Mouse (Mus musculus) mature B cell (primary cell): ENCODE measurements around the gene Gpr15.

Experiments
- in situ Hi-C: fragments of 300-500 bp; cut with MboI; formaldehyde crosslinking; loops from 2 replicates; pipeline ENCODE4 v1.14.3; 2019

Gpr15 gene

DNA sequence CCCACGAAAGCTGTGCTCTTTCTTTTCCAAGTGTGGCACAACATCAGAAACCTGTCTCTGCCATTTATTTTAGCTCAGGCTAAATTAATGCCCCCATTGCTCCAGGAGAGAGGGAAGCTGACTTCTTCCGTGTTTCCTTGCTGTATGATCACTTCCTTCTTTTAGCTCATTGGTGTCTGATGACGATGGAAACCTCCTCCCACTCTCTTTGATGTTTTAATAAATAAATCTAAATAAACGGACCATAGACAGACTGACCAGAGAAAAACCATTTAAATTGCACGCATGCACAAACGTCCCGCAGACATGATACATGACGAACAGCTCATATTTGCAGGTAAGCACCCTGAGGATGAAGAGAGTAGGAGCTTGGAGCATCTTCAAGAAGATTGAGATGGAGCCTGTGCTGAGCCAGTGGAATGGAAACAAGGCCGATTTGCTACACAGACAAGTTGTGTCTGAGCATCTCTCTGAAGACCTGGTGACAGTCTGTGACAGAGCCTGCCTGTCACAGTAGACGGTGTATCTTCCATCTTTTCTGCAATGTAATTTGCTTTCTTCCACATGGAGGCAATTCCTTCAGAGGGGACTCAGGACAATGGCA lies 16.4 kb downstream of the Gpr15 start:
- in situ Hi-C loops, result no loop called here

DNA sequence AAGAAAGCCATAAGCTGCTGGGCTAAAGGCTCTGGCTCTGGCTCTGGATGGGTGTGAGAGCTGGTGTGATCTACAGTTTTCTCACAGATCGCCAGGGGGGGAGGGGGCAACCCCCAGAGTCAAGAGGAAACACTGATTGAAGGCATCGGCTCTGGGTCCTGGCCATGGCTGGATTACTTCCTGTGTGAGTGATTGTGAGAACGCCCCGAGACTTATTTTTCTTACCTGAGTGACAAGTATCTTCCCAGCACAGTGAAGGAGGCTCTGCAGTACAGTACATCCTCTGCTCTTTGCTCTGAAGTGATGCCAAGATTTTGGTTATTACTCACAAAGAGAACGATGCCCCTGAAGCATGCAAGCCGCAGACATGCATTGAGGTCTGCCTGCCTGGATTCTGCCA lies 17.1 kb downstream of the Gpr15 start:
- in situ Hi-C loops, result no loop called here

DNA sequence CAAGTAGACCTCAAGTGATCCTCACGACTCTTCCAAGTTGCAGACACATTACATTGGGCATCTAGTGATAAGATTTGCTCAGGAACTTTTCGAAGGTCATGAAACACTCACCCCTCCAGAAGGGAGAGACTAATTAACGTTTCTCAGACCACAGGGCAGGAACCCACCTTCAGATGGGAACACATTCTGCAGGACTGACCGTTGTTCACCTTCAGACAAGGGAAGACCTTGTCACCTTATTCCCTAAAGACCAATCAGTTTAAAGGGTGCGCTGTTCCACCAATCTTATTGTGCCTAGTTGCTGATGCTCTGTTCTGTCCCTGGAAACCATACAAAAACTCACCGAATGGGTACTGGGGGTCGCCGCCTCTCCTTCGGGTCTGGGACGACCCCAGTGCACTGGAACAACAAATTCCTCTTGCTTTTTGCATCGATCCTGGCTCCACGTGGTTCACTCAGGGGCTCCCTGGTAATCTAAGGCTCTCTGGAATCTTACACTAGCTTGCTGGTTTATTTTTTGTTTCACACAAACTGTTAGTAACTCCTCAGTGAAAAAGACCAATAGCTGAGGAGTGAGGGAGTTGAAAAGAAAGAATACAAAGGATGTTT lies 17.9 kb downstream of the Gpr15 start:
- in situ Hi-C loops, result no loop called here

DNA sequence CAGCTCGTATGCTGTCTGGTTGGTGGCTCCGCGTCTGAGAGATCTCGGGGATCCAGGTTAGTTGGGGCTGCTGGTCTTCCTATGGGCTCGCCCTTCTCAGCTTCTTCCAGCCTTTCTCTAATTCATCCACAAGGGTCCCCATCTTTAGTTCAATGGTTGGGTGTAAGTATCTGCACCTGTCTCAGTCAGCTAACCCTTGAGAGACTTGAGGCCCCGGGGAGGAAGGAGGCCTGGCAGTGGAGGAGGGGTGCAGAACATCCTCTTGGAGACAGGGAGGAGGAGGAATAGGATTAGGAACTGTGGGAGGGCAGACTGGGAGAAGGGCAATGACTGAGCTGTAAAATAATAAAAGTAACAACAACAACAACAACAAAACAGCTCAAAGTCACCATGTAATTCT lies 18.7 kb downstream of the Gpr15 start:
- in situ Hi-C loops, result no loop called here

DNA sequence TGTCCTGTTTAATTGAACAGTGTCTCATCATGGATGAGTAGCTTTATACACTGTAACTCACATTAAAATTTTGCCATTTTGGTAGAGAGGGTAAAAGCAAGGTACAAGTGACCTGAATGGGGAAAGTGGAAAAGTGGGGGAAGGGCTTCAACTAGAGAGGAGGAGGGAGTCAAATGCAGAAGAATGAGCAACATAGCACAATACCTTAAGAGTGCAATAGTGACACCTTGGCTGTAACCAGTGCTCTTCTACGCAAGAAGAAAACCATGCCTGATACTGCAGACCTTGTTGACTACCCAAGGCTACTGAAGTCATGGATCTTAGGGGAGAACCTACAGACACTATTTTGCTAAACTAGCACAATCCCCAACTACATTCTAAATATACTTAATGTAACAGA lies 21.6 kb downstream of the Gpr15 start:
- in situ Hi-C loops, result no loop called here

DNA sequence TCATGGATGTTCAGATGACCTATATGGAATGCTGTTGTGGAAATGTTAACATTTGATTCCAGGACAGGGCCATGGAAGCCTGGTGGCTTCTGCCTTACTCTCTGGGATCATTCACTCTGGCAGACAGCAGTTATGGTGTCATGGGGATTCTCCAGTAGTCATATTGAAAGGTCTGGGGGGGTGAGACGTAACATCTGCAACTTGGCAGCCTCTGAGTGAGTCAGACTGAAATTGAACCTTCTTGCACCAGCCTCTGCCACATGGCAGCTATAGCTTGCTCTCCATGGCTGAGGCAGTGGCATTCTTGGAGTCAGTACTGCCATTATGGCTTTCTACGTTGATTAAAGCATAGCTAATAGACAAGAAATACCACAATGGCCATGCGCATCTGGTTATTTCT lies 22.1 kb downstream of the Gpr15 start:
- in situ Hi-C loops, result no loop called here

DNA sequence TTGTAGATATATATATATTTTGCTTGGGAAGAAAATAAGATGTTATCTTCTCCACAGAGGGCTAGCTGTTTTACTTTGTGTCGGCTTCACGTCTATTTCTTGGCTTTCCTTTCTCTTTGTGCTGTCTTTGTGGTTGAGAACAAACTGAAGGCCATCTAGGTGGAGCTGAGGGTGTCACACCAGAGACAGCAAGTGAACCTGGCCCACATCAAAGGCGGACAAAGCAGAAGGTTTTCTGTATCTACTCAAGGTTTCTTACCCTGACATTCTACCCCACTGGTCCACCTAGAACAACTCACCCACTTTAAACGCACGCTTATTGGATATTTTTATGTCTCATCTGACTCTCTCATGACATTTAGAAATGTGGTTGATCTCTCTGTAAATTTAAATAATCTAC lies 24.8 kb downstream of the Gpr15 start:
- in situ Hi-C loops, result no loop called here

DNA sequence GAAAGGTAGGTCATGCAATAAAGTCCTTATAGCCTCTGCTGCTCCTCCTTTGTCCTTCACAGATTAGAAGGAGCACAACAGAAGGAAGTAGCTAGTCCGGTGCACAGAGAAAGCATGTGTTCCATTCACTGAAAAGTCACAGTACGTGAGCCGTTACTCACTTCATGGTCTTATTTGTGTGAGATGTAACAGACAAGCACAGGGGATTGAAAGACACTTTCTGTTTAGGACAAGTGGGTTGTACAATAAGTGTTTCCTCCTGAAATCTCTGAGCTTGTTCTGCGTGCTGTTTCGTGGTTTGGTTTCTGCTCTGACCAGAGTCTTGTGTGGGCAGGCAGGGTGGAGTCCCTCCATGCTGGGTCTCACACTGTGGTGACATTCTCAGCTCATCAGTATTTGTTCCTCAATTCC lies 28.5 kb downstream of the Gpr15 start:
- in situ Hi-C loops, result no loop called here

DNA sequence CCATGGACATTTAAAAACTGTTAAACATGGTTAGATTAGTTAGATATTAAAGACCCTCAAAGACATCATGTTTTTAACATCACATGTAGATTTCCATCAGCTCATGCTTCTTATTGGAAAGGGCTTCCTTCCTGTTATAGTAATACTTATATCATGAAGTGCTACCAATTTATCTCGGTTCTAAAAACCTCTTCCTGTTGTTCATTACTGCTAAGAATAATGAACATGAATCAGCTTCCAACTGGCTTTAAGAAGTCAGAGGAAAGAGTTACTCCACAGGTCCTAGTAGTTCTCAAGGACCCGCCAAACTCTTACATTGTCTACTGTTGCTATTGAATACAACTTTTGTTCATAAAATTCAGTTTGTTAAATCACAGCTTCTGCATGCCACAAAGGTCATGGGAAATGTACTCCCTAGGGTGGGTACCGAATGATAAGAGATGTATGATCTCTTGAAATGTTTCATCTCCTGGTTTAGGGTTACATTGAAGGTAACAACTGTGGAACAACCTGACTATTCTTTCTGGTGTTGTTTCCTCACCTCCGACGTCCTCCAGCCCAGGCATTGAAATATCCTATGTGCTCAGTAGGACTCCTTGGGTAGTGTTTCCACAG lies 29.2 kb downstream of the Gpr15 start:
- in situ Hi-C loops, result no loop called here

DNA sequence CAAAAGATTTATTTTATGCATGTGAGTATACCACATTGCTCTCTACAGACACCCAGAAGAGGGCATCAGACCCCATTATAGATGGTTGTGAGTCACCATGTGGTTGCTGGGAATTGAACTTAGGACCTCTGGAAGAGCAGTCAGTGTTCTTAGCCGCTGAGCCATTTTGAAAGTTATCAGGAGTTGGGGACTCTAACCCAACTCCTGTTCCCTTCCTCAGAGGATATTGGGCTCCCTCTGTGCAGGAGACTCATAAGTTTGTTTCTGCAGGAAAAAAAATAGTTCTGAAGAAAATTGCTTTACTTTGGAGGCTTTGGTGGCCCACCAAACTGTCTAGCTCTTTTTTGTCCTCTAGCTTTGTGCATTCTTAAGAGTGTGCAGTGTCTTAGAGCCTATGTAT lies 30.3 kb downstream of the Gpr15 start:
- in situ Hi-C loops, result no loop called here

DNA sequence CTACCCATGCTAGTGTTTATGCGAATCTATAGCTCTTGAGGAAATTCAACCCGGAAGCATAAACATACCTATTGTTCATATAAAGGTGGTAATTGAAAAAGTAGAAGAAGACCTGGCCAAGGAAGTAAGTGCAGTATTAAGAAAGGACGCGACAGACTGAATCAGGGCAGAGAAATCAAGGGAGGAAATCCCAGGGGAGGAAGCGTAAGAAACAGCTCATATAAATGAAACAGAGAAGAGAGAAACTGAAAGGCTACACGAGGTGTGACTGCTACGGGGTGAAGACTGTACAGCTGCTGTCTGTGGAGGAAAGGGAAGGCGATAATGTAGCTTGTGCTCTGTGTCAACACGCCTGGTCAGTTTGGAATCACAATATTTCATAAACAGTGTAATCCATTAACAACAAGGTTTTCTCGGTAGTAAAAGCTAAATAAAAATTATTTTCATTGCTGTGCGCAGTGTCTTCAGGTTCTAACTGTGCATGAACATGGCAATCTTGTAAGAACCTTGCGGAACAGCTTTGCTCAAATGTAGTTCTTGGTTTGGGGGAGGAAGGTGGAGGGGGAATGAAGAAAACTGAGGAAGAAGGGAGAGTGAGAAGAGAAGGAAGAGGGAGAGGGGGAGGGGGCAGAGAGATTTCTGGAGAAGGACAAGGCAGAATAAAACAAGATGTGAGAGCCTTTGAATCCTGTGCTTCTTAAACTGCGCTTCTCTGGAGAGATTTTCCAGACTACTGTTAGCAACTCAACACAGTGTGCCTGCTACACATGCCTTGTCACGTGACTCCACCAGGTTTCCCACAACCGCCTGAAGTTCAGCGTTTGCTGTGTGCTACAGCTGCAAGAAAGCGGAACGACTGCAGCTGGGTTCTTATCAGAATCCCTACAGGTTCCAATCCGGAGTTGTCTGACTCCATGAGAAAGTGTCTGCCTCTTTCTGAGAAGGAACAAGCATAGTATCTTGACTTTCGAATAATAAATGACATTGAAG lies 33.0 kb downstream of the Gpr15 start:
- in situ Hi-C loops, result no loop called here

DNA sequence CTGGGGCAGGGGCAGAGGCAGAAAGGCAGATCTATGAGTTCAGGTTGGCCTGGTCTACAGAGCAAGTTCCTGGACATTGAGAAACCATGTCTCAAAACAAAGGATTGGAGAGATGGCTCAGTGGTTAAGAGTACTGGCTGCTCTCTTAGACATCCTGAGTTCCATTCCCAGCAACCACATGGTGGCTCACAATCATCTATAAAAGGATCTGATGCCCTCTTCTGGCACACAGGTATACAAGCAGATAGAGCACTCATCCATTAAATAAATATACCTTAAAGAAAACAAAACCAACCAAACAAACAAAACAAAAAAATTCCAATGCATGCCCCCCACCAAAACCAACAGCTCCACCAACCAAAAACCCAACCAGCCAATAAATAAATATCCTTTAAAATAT lies 34.3 kb downstream of the Gpr15 start:
- in situ Hi-C loops, result no loop called here

DNA sequence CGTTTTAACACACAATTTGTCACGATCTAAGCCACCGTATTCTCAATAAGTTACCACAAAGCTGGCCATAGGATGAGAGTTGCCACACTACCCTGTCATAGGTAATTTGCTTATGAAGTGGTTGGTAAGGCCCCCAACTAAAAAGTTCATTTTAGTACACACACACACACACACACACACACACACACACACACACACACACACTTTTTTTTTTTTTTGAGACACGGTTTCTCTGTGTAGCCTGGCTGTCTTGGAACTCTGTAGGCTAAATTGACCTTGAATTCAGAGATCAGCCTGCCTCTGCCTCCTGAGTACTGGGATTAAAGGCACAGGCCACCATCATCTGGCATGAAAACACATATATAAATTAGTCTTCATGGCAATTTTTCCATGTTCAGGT lies 35.0 kb downstream of the Gpr15 start:
- in situ Hi-C loops, result no loop called here

DNA sequence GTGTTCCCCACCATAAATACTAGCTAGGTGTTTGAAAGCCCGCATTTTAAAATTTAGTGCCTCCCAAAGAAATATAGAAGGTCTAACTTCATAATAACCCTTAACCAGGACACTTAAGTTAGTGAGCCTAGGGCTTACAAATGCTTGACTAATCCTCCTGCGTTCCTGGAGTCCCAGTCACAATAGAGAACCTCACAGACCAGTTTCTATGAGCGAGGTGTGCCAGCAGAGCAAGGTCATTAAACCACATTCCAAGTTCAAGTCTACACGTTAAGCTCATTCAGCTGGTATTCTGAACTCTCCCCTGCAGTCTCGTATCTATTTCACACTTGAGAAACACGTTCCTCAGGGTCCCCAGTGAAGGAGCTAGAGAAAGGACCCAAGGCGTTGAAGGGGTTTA lies 36.0 kb downstream of the Gpr15 start:
- in situ Hi-C loops, result no loop called here

DNA sequence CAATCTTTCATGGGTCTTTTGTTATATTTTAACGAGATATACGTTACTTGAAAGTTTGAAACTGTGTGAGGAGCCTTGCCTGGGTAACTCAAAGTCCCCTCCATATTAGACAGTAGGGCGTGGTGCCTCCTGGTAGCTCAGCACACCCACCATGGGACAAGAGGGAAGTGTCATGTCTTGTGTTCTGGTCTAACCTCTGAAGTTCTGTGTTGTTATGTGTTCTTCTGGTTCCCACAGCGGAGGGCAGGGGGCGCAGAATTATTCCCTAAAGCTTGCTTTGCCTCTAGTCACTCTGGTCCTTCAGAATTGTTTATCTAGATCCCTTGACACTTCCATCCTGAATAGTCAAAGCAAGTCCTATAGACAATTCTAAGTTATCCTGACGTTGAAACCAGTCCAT lies 36.8 kb downstream of the Gpr15 start:
- in situ Hi-C loops, result no loop called here

DNA sequence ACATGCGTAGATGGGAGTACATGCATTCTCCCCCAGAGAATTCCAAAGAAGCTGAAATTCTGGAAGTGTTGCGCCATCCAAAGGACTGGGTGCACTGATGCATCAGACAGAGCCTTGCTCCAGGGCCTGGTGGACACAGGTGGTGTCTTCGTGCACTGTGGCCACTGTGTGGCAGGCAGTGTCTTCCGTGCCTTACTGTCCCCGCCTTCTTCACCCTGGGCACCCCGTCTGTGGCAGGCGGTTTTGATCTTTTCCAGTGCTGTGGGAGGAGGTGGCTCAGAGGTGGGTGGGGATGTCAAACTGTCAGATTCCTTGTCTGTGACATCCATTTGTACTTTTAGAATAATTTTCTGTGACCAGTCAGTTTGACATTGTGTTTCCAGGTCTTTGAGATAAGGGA lies 40.2 kb downstream of the Gpr15 start:
- in situ Hi-C loops, result no loop called here

DNA sequence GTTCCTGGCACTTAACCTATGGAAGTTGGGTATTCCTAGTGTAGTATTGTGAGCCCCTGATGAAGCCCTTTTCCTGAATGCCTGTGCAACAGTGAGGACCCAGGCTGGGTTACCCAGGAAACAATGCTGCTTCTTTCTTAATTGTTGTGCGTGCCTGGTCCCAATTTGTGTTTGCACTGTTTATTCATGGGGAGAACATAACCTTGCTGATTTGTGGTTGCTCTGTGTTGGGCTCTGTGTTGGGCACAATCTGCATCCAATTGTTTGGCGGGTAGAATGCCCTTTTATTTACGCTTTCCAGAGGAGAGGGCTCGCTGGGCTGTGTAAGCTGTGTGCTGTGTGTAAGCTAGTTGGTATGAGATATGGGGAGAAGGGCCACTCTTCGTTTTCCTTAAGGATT lies 41.4 kb downstream of the Gpr15 start:
- in situ Hi-C loops, result no loop called here

DNA sequence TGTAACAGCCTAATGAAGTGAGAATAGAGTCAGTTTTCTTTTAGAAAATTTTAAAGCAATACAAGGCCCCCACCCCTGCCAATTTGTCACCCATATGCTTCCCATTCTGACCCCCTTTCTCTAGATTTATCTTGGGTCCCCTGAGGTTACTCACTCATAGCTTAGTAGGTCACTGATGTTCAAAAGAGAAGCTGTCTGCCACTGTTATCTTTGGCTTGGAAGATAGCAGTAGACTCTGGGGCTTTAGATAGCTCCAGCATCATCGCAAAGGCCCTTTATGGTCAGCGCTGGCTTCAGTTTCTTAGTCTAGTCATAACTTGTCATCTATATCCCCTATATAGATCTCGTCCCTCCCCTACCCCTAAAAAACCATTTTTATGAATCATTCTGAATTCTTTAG lies 42.2 kb downstream of the Gpr15 start:
- in situ Hi-C loops, result no loop called here

DNA sequence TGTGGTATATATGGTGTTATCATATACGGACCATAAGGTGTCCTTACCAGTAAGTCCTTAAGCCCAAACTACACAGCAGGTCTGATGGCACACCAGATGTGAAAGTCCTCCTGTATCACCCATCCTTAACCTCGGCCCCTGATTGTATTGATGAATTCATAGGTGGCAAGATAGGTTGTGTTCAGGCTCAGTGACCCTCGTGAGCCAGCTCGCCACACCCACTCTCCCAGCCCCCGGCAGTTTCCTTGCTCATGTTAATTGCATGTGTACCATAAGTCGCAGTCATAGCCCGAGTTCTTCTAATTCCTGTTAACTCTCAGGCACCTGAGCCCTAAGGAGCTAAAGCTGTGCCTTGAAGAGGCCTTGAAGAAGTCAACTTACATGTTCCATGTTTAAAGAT lies 42.7 kb downstream of the Gpr15 start:
- in situ Hi-C loops, result no loop called here

DNA sequence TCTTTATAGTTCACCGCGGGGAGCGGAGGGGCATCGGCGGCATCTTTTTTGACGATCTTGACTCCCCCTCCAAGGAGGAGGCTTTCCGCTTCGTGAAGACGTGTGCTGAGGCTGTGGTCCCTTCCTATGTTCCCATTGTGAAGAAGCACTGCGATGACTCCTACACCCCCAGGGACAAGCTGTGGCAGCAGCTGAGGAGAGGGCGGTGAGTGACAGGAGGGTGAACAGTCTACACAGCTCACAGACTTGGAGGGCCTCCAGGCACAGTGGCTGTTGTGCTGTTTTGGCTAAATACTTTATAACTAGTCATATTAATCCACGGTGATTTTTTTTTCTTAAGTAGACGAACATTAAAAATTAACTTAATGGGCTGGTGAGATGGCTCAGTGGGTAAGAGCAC lies 43.6 kb downstream of the Gpr15 start:
- in situ Hi-C loops, result no loop called here

DNA sequence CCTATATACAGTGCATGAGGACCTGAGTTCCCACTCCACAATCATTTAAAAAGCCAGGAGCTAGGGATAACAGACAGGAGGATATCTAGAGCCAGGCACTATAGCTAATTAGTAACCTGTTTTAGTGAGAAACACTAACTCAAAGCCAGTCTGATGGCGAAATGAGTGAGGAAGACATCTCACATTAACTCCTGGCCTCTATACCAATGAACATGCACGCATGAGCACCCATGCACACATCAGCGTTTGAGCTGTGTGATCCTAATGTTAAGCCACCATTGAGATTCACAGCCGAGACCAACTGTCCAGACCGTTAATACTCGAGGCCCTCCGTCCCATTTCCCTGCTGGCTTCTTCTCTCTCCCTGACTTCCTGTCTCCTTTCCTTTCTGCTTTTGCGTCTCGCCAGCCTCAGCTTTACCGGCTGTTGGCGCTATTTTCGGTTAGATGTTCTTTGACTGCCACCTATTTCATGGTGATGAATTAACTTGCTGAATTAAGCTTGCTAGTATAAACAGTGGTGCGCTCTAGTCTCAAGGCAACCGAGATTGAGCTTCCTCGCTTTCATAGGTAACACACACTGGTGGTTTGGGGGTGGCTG lies 45.0 kb downstream of the Gpr15 start:
- in situ Hi-C loops, result no loop called here

DNA sequence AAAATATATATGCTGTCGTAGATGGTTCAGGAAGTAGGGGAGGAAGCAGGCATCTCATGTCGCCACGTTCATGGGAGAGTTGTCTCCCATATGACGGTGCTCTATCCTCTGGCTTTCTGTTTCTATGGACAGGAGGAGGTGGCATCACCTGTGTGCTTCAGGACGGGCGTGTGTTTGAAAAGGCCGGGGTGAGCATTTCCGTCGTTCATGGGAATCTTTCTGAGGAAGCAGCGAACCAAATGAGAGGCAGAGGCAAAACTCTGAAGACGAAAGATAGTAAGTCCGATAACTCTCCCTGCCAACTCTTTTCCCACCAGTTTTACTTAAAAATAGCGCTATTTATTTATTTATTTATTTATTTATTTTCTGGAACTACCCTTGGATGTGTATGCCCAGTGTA lies 46.5 kb downstream of the Gpr15 start:
- in situ Hi-C loops, result no loop called here
